Mouse (Mus musculus) forebrain, embryonic 11.5 days (tissue): ENCODE results near the gene Dnajb4. TPM values are rescaled to one million over a fixed set of nuclear protein-coding genes. Genes with fewer than 3 reads are reported as not detected.

ENCODE experiments used
- ATAC-seq: fragments of 200-750 bp; cut with Nextera tagmentation; replicated peaks from 2 replicates; pipeline ENCODE4 v1.8.0; 2017; ENCODE audit warnings: moderate TSS enrichment; ENCODE audit not compliant: low FRiP score
- DNase-seq: peaks from one replicate; pipeline ENCODE4 v3.0.0-alpha.2; 2017; ENCODE audit warnings: low spot score
- H3K27ac ChIP-seq: fragments of 300-500 bp; sonication (generic); 2 replicates; pipeline ENCODE4 v1.5.1; 2014; ENCODE audit warnings: low read depth, low read length
- H3K27me3 ChIP-seq: fragments of 300-500 bp; sonication (generic); 2 replicates; pipeline ENCODE4 v1.6.1; 2014; ENCODE audit warnings: mild to moderate bottlenecking, low read length, mixed read lengths; ENCODE audit not compliant: control insufficient read depth, insufficient read depth
- H3K36me3 ChIP-seq: fragments of 300-500 bp; sonication (generic); 2 replicates; pipeline ENCODE4 v1.6.1; 2014; ENCODE audit warnings: mild to moderate bottlenecking, low read length, moderate library complexity, mixed read lengths; ENCODE audit not compliant: control insufficient read depth, insufficient read depth
- H3K4me1 ChIP-seq: fragments of 300-500 bp; sonication (generic); replicated peaks from 2 replicates; pipeline ENCODE4 v1.6.1; 2014; ENCODE audit warnings: low read length, mixed read lengths; ENCODE audit not compliant: control insufficient read depth, insufficient read depth
- H3K4me2 ChIP-seq: fragments of 300-500 bp; sonication (generic); 2 replicates; pipeline ENCODE4 v1.6.1; 2014; ENCODE audit warnings: low read depth, mild to moderate bottlenecking, low read length, moderate library complexity, mixed read lengths; ENCODE audit not compliant: severe bottlenecking
- H3K4me3 ChIP-seq: fragments of 300-500 bp; sonication (generic); 2 replicates; pipeline ENCODE4 v1.5.1; 2014; ENCODE audit warnings: low read depth, low read length
- H3K9ac ChIP-seq: fragments of 300-500 bp; sonication (generic); 2 replicates; pipeline ENCODE4 v1.6.1; 2014; ENCODE audit warnings: low read length
- H3K9me3 ChIP-seq: fragments of 300-500 bp; sonication (generic); 2 replicates; pipeline ENCODE4 v1.6.1; 2016; ENCODE audit warnings: low read length, mixed read lengths; ENCODE audit not compliant: control insufficient read depth
- WGBS: fragments of 180-500 bp; shearing (Covaris S2); extraction: QIAGEN DNeasy Blood & Tissue Kit; methylation state at CpG from one replicate; pipeline ENCODE4 v1.1.7; 2014; 5-methylcytosine and 5-hydroxymethylcytosine counted together
- polyA plus RNA-seq: library from polyadenylated mRNA; unstranded; fragments of >200 nt; fragmentation: Nextera tagmentation; extraction: Ambion mirVana; gene quantifications from 2 replicates; pipeline ENCODE4 v1.2.1, GENCODE M21; 2014

Dnajb4 gene
- polyA plus RNA-seq, 1 experiment from 2014 or later = 28.2 TPM

DNA sequence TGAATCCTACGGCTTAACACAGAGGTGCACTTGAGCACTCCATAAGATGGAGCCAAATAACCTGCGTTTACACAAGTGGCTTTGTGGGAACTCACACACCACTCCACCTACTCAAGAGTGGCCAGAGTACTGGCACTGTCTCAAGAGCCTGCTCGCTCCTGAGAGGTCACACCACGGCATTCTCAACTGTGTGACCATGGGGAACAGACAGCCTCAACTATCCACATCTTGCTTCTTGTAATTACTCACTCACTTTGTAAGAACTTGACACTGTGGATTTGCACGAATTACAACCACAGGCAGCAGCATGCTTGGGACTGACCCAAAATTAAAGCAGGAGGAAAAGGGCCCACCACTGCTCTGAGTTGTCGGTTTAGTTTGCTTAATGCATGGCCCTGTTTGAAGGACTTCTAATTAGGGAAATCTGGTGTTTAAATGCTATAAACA lies 18.3 kb downstream of the Dnajb4 start:
- H3K27ac ChIP-seq = no peak overlapping the region
- DNase-seq (no peak), ATAC-seq (peak; percentile 32)
- H3K9ac ChIP-seq = no peak overlapping the region
- no peaks in the 10 kb centered on the region for H3K27me3 ChIP-seq
- H3K36me3 ChIP-seq = no peaks in the 10 kb centered on the region
- peak overlapping the region; percentile 26 for H3K4me3 ChIP-seq
- H3K4me2 ChIP-seq = peak overlapping the region; percentile 36
- 52% methylated on average over 6 of the region's 6 CpGs for WGBS
- no peaks in the 10 kb centered on the region for H3K9me3 ChIP-seq
- peaks cover 5% of the 10 kb centered on the region; the same call in 1 of the 2 replicates for H3K4me1 ChIP-seq

DNA sequence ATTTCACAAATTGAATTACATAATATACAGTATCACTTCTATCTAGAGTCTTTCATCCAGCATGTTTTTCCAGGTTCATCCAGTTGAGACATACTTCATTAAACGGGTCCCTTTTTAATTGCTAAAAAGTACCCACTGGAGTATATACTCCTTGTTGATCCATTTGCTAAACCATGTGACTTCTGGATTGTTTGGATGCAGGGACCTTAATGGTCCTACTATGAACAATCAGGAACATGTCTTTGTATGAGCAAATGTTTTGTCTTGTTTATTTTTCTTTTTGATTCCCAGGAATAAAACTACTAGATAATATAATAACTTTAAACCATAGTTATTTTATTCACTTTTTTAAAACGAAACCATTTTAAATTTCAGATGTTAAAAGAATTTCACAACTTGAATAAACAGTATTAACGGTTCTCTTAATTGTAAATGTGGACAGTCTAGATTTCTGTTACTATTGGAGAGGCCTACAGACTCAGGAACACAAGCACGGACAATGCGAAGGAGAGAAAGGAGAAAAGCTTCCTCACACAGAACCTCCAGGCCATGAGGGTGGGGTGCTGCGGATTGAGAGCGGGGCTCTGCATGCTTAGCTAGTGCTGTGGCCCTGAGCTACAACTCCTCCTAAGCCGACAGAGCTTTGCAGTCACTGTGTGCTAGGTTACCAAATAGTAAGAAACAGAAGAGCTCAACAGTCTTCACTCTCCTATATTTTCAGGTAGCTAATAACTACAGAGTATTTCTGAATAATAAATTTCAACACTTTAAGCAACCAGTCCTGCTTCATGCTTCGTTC lies 19.2 kb downstream of the Dnajb4 start:
- Histone ChIP-seq H3K4me3 (no peak overlapping the region), H3K4me1 (peaks cover 5% of the 10 kb centered on the region; the same call in 1 of the 2 replicates), H3K27ac (no peak overlapping the region), H3K27me3 (no peaks in the 10 kb centered on the region), H3K9ac (no peak overlapping the region), H3K4me2 (no peak overlapping the region), H3K9me3 (no peaks in the 10 kb centered on the region), H3K36me3 (no peaks in the 10 kb centered on the region)
- DNase-seq (no peak), ATAC-seq (no peak)
- 86% methylated on average over 9 of the region's 9 CpGs for WGBS

DNA sequence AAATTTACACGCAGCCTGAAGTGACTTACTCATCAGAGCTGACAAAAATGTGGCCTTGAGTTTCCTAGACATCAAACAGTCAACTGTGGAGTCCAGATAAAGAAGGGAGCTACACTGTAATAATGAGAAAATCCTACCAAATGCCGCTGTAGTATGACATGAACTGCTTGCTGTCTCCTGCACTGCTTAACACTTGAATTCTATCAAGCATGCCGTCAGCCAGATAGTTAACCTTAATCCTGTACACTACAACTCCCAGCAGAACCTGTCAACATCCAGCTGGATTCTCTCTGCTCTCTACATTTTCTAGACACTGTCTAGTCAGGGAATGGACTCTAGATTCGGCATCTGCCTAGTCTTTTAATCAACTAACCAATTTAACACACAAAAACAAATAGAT lies 20.8 kb downstream of the Dnajb4 start:
- DNase-seq = no peak
- Histone ChIP-seq H3K4me3 (no peak overlapping the region), H3K4me1 (peaks cover 5% of the 10 kb centered on the region; the same call in 1 of the 2 replicates), H3K27ac (no peak overlapping the region), H3K36me3 (no peaks in the 10 kb centered on the region), H3K27me3 (no peaks in the 10 kb centered on the region), H3K9me3 (no peaks in the 10 kb centered on the region), H3K4me2 (no peak overlapping the region), H3K9ac (no peak overlapping the region)
- WGBS = 81% methylated on average over 4 of the region's 4 CpGs
- no peak for ATAC-seq

DNA sequence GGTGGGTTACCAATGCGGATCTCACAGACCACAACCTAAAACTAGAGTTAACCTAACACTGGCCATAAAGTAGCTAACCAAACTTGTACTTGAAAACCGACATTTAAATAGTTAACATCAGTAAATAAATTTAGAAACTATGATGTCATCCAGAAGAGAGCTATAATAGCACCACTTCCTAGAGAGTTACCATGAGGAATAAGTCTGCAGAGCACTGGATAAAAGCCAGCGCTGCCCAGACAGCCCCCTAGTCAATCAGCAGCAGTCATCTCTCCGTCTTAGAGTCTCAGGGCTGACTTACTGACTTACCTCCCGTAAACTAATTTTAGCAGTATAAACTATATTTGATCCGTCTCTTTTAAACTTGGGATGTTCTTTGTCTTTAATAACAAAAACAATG lies 24.0 kb downstream of the Dnajb4 start:
- WGBS = 92% methylated on average over 6 of the region's 6 CpGs
- H3K27ac ChIP-seq = no peak overlapping the region
- no peaks in the 10 kb centered on the region for H3K9me3 ChIP-seq
- H3K4me3 ChIP-seq = no peak overlapping the region
- no peaks in the 10 kb centered on the region for H3K4me1 ChIP-seq
- ATAC-seq = no peak
- H3K9ac ChIP-seq = no peak overlapping the region
- no peak for DNase-seq
- H3K27me3 ChIP-seq = no peaks in the 10 kb centered on the region
- no peaks in the 10 kb centered on the region for H3K36me3 ChIP-seq
- no peak overlapping the region for H3K4me2 ChIP-seq

DNA sequence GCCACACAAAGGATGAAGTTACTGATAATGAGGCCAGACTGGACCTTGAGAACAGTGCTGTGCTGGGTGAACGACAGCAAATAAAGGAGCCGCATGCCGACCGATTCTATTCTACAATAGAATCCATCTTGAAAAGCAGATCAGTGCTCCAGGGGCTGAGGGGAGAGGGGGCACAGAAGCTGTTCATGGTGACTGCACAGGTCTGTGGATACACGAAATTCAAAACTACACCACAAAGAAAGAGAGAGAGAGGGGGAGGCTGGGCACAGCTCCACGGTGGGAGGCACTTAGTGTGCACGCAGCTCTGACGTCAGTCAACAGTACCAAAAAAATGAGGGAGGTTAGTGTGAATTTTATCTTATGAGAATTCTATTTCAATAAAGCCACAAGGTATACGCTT lies 26.6 kb downstream of the Dnajb4 start:
- no peaks in the 10 kb centered on the region for H3K27me3 ChIP-seq
- ATAC-seq (0 out of 2 replicates have a peak, but pooled peaks have one; percentile 67), DNase-seq (no peak)
- no peaks in the 10 kb centered on the region for H3K4me1 ChIP-seq
- 43% methylated on average over 9 of the region's 9 CpGs for WGBS
- no peaks in the 10 kb centered on the region for H3K9me3 ChIP-seq
- no peak overlapping the region for H3K27ac ChIP-seq
- no peak overlapping the region for H3K4me2 ChIP-seq
- no peaks in the 10 kb centered on the region for H3K36me3 ChIP-seq
- H3K4me3 ChIP-seq = no peak overlapping the region
- H3K9ac ChIP-seq = no peak overlapping the region; the same call in 1 of the 2 replicates

DNA sequence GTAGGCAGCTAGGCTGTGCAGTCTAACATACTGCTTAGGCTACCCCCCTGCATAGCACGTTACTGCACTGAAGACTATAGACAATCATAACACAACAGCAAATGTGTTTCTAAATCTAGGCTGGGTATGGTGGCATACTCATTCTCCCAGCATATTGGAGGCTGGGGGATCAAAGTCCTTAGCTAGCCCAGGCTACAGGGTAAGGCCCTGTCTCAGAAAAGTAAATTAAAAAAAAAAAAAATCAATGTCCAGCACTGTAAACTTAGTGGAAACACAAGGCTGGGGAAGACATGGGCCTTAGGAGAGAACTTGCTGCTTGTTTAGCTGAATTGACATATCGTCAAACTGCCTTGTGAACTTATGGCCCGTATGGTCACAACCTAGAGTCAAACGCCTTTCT lies 29.5 kb downstream of the Dnajb4 start:
- no peak overlapping the region for H3K9ac ChIP-seq
- WGBS = 95% methylated on average over 4 of the region's 4 CpGs
- no peak overlapping the region for H3K4me2 ChIP-seq
- ATAC-seq (no peak), DNase-seq (no peak)
- no peaks in the 10 kb centered on the region for H3K27me3 ChIP-seq
- no peaks in the 10 kb centered on the region for H3K4me1 ChIP-seq
- H3K9me3 ChIP-seq = no peaks in the 10 kb centered on the region
- H3K27ac ChIP-seq = no peak overlapping the region
- no peak overlapping the region for H3K4me3 ChIP-seq
- no peaks in the 10 kb centered on the region for H3K36me3 ChIP-seq

DNA sequence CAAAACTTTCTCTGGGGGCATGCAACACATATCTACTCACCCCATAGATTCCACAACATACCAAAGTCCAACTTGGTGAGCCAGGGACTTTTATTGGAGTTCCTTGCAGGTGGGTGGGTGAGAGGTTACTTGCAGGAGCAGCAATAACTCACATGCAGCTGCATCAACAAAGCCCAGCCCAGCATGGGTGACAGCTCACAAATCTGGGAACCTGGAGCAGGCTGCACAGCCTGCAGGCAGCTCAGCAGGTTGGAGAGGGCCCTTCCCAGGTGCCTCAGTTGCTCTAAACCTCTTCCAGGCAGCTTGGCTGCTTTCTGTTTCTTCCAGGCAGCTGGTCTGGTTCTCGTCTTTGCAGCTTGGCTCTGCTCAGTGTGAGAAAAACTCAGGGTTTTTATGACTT lies 30.8 kb downstream of the Dnajb4 start:
- Histone ChIP-seq H3K4me1 (no peaks in the 10 kb centered on the region), H3K9ac (no peak overlapping the region), H3K4me2 (no peak overlapping the region), H3K9me3 (no peaks in the 10 kb centered on the region), H3K27ac (no peak overlapping the region), H3K36me3 (no peaks in the 10 kb centered on the region), H3K27me3 (no peaks in the 10 kb centered on the region), H3K4me3 (no peak overlapping the region)
- WGBS = 78% methylated on average over 1 of the region's 1 CpGs
- no peak for ATAC-seq
- no peak for DNase-seq

DNA sequence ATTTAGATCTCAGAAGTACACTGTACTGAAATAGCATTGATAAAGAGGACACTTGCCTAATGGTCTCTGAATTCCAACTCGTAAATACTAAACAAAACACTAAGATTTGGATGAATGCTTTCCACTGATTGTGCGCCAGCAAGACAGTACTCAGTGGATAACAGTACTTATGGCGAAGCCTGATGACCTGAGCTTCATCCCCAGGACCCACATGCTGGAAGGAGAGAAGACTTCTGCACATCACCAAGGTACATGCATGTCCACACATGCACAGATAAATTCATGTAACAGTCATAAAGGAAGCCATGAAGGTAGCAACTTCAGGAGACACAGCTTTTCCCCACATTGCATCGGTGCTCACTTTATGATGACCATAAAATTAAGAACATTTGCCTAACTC lies 31.3 kb downstream of the Dnajb4 start:
- Histone ChIP-seq H3K4me3 (no peak overlapping the region), H3K27me3 (no peaks in the 10 kb centered on the region), H3K9ac (no peak overlapping the region), H3K4me1 (no peaks in the 10 kb centered on the region), H3K27ac (no peak overlapping the region), H3K36me3 (no peaks in the 10 kb centered on the region), H3K4me2 (no peak overlapping the region), H3K9me3 (no peaks in the 10 kb centered on the region)
- 86% methylated on average over 4 of the region's 4 CpGs for WGBS
- ATAC-seq (no peak), DNase-seq (no peak)
